Mouse (Mus musculus): ENCODE measurements around the gene Cnot6l. TPM values are rescaled to one million over a fixed set of nuclear protein-coding genes. Genes with fewer than 3 reads are reported as not detected.

Gene Cnot6l
- 12.0 and 14.6 TPM in 2 replicates for polyA plus RNA-seq (2012; rRNA removed)

GRCm38 (mm10) chr5:96164021-96164411 is at the start of gene Cnot6l:
Gene Cnot6l, minus strand, starts transcription at chr5:96164171.
- no peak for TF ChIP-seq POLR2A (IDR thresholded peaks at IDR 0.05; ENCODE audit: borderline replicate concordance, extremely low read depth, insufficient read depth, insufficient read length, poor library complexity, severe bottlenecking)
- TF ChIP-seq CTCF (IDR thresholded peaks at IDR 0.05; ENCODE audit: borderline replicate concordance, extremely low read depth, insufficient read depth, insufficient read length): no peak
- DNase-seq (ENCODE audit: low read depth): peak; percentile 44

- peak; percentile 98 for DNase-seq (ENCODE audit: low read depth)
- TF ChIP-seq POLR2A (IDR thresholded peaks at IDR 0.05; ENCODE audit: borderline replicate concordance, extremely low read depth, insufficient read depth, insufficient read length, poor library complexity, severe bottlenecking): peak; percentile 89; the same call in 1 of the 2 replicates
- no peak for TF ChIP-seq CTCF (IDR thresholded peaks at IDR 0.05; ENCODE audit: borderline replicate concordance, extremely low read depth, insufficient read depth, insufficient read length)
Observed at GRCm38 (mm10) chr5:96209916-96210583, 46.1 kb upstream of the Cnot6l start.

GRCm38 (mm10) chr5:96209459-96209858 is 45.5 kb upstream of the Cnot6l start, which contains the start of gene Mrpl1:
Gene Mrpl1, plus strand, starts transcription at chr5:96209493.
- DNase-seq (ENCODE audit: low read depth): peak; percentile 65
- no peak for TF ChIP-seq POLR2A (IDR thresholded peaks at IDR 0.05; ENCODE audit: borderline replicate concordance, extremely low read depth, insufficient read depth, insufficient read length, poor library complexity, severe bottlenecking)
- TF ChIP-seq CTCF (IDR thresholded peaks at IDR 0.05; ENCODE audit: borderline replicate concordance, extremely low read depth, insufficient read depth, insufficient read length): no peak

GRCm38 (mm10) chr5:96208543-96208942 is 44.6 kb upstream of the Cnot6l start:
- DNase-seq (ENCODE audit: low read depth): no peak
- TF ChIP-seq POLR2A (IDR thresholded peaks at IDR 0.05; ENCODE audit: borderline replicate concordance, extremely low read depth, insufficient read depth, insufficient read length, poor library complexity, severe bottlenecking): no peak
- no peak for TF ChIP-seq CTCF (IDR thresholded peaks at IDR 0.05; ENCODE audit: borderline replicate concordance, extremely low read depth, insufficient read depth, insufficient read length)

- DNase-seq (ENCODE audit: low read depth): peak; percentile 53
- TF ChIP-seq CTCF (IDR thresholded peaks at IDR 0.05; ENCODE audit: borderline replicate concordance, extremely low read depth, insufficient read depth, insufficient read length): no peak
- no peak for TF ChIP-seq POLR2A (IDR thresholded peaks at IDR 0.05; ENCODE audit: borderline replicate concordance, extremely low read depth, insufficient read depth, insufficient read length, poor library complexity, severe bottlenecking)
Observed at GRCm38 (mm10) chr5:96207531-96207930, 43.6 kb upstream of the Cnot6l start.

- TF ChIP-seq CTCF (IDR thresholded peaks at IDR 0.05; ENCODE audit: borderline replicate concordance, extremely low read depth, insufficient read depth, insufficient read length) (no peak), POLR2A (IDR thresholded peaks at IDR 0.05; ENCODE audit: borderline replicate concordance, extremely low read depth, insufficient read depth, insufficient read length, poor library complexity, severe bottlenecking) (no peak)
- peak; percentile 80 for DNase-seq (ENCODE audit: low read depth)
Observed at GRCm38 (mm10) chr5:96206897-96207296, 42.9 kb upstream of the Cnot6l start.

- TF ChIP-seq POLR2A (IDR thresholded peaks at IDR 0.05; ENCODE audit: borderline replicate concordance, extremely low read depth, insufficient read depth, insufficient read length, poor library complexity, severe bottlenecking): no peak
- no peak for TF ChIP-seq CTCF (IDR thresholded peaks at IDR 0.05; ENCODE audit: borderline replicate concordance, extremely low read depth, insufficient read depth, insufficient read length)
- DNase-seq (ENCODE audit: low read depth): no peak
Observed at GRCm38 (mm10) chr5:96201462-96202154, 37.6 kb upstream of the Cnot6l start.

- no peak for DNase-seq (ENCODE audit: low read depth)
- TF ChIP-seq POLR2A (IDR thresholded peaks at IDR 0.05; ENCODE audit: borderline replicate concordance, extremely low read depth, insufficient read depth, insufficient read length, poor library complexity, severe bottlenecking): no peak
- no peak for TF ChIP-seq CTCF (IDR thresholded peaks at IDR 0.05; ENCODE audit: borderline replicate concordance, extremely low read depth, insufficient read depth, insufficient read length)
Observed at GRCm38 (mm10) chr5:96200269-96200668, 36.3 kb upstream of the Cnot6l start.

GRCm38 (mm10) chr5:96198271-96198670 is 34.3 kb upstream of the Cnot6l start:
- TF ChIP-seq POLR2A (IDR thresholded peaks at IDR 0.05; ENCODE audit: borderline replicate concordance, extremely low read depth, insufficient read depth, insufficient read length, poor library complexity, severe bottlenecking) (no peak), CTCF (IDR thresholded peaks at IDR 0.05; ENCODE audit: borderline replicate concordance, extremely low read depth, insufficient read depth, insufficient read length) (no peak)
- DNase-seq (ENCODE audit: low read depth): peak; percentile 38

GRCm38 (mm10) chr5:96196547-96197052 is 32.6 kb upstream of the Cnot6l start:
- TF ChIP-seq CTCF (IDR thresholded peaks at IDR 0.05; ENCODE audit: borderline replicate concordance, extremely low read depth, insufficient read depth, insufficient read length): no peak
- no peak for TF ChIP-seq POLR2A (IDR thresholded peaks at IDR 0.05; ENCODE audit: borderline replicate concordance, extremely low read depth, insufficient read depth, insufficient read length, poor library complexity, severe bottlenecking)
- DNase-seq (ENCODE audit: low read depth): no peak

GRCm38 (mm10) chr5:96191251-96191650 is 27.3 kb upstream of the Cnot6l start:
- TF ChIP-seq POLR2A (IDR thresholded peaks at IDR 0.05; ENCODE audit: borderline replicate concordance, extremely low read depth, insufficient read depth, insufficient read length, poor library complexity, severe bottlenecking): no peak
- no peak for TF ChIP-seq CTCF (IDR thresholded peaks at IDR 0.05; ENCODE audit: borderline replicate concordance, extremely low read depth, insufficient read depth, insufficient read length)

More at GRCm38 (mm10) chr5:96191251-96191650, 27.3 kb upstream of the Cnot6l start:
- DNase-seq (ENCODE audit: low read depth): no peak
